Mouse (Mus musculus) heart, embryonic 14.5 days (tissue): ENCODE results near the gene Arhgef5. TPM values are rescaled to one million over a fixed set of nuclear protein-coding genes. Genes with fewer than 3 reads are reported as not detected.

ENCODE experiments used
- ATAC-seq: fragments of 200-750 bp; cut with Nextera tagmentation; 2 replicates; pipeline ENCODE4 v1.8.0; 2017; ENCODE audit warnings: low read depth, moderate TSS enrichment; ENCODE audit not compliant: insufficient number of reproducible peaks, insufficient read depth, low FRiP score
- H3K27ac ChIP-seq, 2 experiments: fragments of 200-500 bp in 1 of 2; fragments of 300-500 bp in 1 of 2; sonication (generic) in 1 of 2; replicated peaks in 1 of 2; 2 replicates each; pipeline ENCODE4 v1.5.1; 2012 to 2014; ENCODE audit warnings: low read depth in 2 of 2, low read length in 2 of 2, control low read depth in 1 of 2, mild to moderate bottlenecking in 1 of 2, mixed read lengths in 1 of 2; ENCODE audit not compliant: control insufficient read depth in 1 of 2, insufficient read depth in 1 of 2
- H3K27me3 ChIP-seq: fragments of 300-500 bp; sonication (generic); 2 replicates; pipeline ENCODE4 v1.6.1; 2014; ENCODE audit warnings: mild to moderate bottlenecking, low read length, control low read depth; ENCODE audit not compliant: control insufficient read depth, insufficient read depth
- H3K36me3 ChIP-seq: fragments of 300-500 bp; sonication (generic); 2 replicates; pipeline ENCODE4 v1.6.1; 2014; ENCODE audit warnings: mild to moderate bottlenecking, control low read depth, low read length, mixed read lengths; ENCODE audit not compliant: control insufficient read depth, insufficient read depth
- H3K4me1 ChIP-seq, 2 experiments: fragments of 200-500 bp in 1 of 2; fragments of 300-500 bp in 1 of 2; sonication (generic) in 1 of 2; 2 replicates each; pipeline ENCODE4 v1.6.1; 2012 to 2014; ENCODE audit warnings: low read length in 2 of 2, control low read depth in 1 of 2, mixed read lengths in 1 of 2; ENCODE audit not compliant: control insufficient read depth in 2 of 2, insufficient read depth in 2 of 2
- H3K4me2 ChIP-seq: fragments of 300-500 bp; sonication (generic); 2 replicates; pipeline ENCODE4 v1.6.1; 2014; ENCODE audit warnings: mild to moderate bottlenecking, low read length
- H3K4me3 ChIP-seq, 2 experiments: fragments of 200-500 bp in 1 of 2; fragments of 300-500 bp in 1 of 2; sonication (generic) in 1 of 2; 2 replicates each; pipeline ENCODE4 v1.5.1; 2012 to 2014; ENCODE audit warnings: low read length in 2 of 2, mild to moderate bottlenecking in 2 of 2, control low read depth in 1 of 2, low read depth in 1 of 2, moderate library complexity in 1 of 2; ENCODE audit not compliant: control insufficient read depth in 1 of 2, insufficient read depth in 1 of 2
- H3K9ac ChIP-seq: fragments of 300-500 bp; sonication (generic); 2 replicates; pipeline ENCODE4 v1.6.1; 2014; ENCODE audit warnings: mild to moderate bottlenecking, low read length
- H3K9me3 ChIP-seq: fragments of 300-500 bp; sonication (generic); 2 replicates; pipeline ENCODE4 v1.6.1; 2016; ENCODE audit warnings: low read length, control low read depth; ENCODE audit not compliant: control insufficient read depth
- WGBS: fragments of 180-500 bp; shearing (Covaris S2); extraction: QIAGEN DNeasy Blood & Tissue Kit; methylation state at CpG from one replicate; pipeline ENCODE4 v1.1.7; 2014; 5-methylcytosine and 5-hydroxymethylcytosine counted together
- polyA plus RNA-seq: library from polyadenylated mRNA; unstranded; fragments of >200 nt; fragmentation: Nextera tagmentation; extraction: Ambion mirVana; gene quantifications from 2 replicates; pipeline ENCODE4 v1.2.1, GENCODE M21; 2014

Gene Arhgef5
- polyA plus RNA-seq, 1 experiment from 2014 or later: 6.9 TPM

DNA sequence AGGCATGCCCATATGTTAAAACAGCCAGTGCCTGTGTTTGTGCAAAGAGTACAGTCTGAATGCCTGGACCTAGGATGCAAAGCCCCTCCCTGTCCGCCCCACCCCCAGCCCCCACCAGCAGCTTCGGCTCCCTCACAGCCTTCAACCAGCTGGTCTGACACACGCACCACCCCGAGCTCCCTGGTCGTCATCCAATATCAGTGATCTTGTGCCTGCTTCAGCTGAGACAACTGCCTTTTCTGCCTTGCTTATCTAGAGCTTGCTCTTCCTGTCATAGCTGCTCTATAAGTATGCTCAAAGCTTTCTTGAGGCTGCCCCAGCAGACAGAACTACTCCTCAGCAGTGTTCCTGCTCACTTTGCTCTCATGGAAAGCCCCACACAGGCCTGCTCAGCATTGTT lies 30.5 kb downstream of the Arhgef5 start:
- ATAC-seq: no peak; the same call in 1 of the 2 replicates

DNA sequence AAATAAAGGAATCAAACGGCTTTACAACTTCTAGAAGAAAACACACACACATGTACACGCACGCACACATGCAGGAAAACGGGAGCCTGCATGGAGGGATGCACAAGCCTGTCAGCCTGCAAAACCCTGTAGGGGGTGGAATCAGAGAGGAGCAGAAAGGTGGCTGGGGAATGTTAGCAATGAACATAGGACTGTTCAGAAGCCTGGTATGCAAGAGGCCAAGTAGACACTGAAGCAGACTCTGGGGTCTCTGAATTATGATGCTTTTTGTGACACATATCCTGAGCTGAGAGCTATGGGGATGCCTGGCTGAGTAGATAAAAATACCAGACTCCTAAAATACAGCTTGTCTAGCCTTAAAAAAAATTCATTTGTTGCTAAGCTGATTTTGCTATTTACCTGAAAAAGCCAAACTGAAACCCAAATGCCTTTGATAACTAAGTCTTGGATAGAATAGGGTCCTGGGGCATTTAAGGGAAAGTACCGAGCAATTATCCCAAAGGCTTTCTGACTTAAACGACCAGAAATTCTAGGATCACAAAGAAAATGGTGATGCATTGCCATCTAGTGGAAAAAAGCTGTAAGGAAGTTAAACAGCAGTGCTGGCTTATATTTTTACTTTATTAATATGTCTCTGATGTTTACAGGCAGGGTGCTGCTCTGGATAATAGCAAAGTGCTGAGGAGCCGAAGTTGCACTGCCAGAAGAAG lies 31.6 kb downstream of the Arhgef5 start:
- Histone ChIP-seq H3K4me2 (no peak overlapping the region), H3K27me3 (no peaks in the 10 kb centered on the region), H3K27ac (no peak overlapping the region), H3K4me1 (peaks cover 0 to 4% of the 10 kb centered on the region in 2 experiments; a peak in 1 of 4 replicates), H3K4me3 (no peak overlapping the region), H3K36me3 (no peaks in the 10 kb centered on the region), H3K9ac (no peak overlapping the region), H3K9me3 (no peaks in the 10 kb centered on the region)
- no peak for ATAC-seq
- WGBS: 35% methylated on average over 7 of the region's 7 CpGs

More for the DNA sequence above, 30.5 kb downstream of the Arhgef5 start:
- no peaks in the 10 kb centered on the region for H3K9me3 ChIP-seq
- 11% methylated on average over 5 of the region's 5 CpGs for WGBS
- H3K4me3 ChIP-seq: no peak overlapping the region
- H3K4me1 ChIP-seq: peaks cover 0 to 4% of the 10 kb centered on the region in 2 experiments; a peak in 1 of 4 replicates
- H3K4me2 ChIP-seq: no peak overlapping the region
- no peaks in the 10 kb centered on the region for H3K36me3 ChIP-seq
- no peaks in the 10 kb centered on the region for H3K27me3 ChIP-seq
- no peak overlapping the region for H3K9ac ChIP-seq
- no peak overlapping the region for H3K27ac ChIP-seq

DNA sequence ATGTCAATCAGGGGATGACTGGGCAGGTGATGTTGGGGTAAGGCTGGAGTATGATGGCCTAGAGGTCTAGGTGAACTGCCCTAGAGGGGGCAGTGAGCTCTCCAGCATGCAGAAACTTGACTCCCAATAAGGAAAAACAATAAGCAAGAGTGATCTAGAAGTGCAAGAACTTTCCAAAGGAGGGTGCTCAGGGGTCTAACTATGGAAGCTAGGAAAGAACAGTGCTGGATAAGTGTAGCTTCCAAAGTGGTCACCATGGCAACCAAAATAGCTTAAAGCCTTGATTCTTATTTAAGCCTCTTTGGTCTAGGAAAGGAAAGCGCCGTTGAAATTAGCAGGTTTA lies 32.1 kb downstream of the Arhgef5 start:
- ATAC-seq: no peak
- Histone ChIP-seq H3K4me1 (peaks cover 0 to 4% of the 10 kb centered on the region in 2 experiments; a peak in 1 of 4 replicates), H3K9ac (no peak overlapping the region), H3K36me3 (no peaks in the 10 kb centered on the region), H3K27ac (no peak overlapping the region), H3K9me3 (no peaks in the 10 kb centered on the region), H3K4me3 (no peak overlapping the region), H3K4me2 (0 out of 2 replicates have a peak overlapping the region, but pooled peaks have one; percentile 16), H3K27me3 (no peaks in the 10 kb centered on the region)
- 38% methylated on average over 2 of the region's 2 CpGs for WGBS

DNA sequence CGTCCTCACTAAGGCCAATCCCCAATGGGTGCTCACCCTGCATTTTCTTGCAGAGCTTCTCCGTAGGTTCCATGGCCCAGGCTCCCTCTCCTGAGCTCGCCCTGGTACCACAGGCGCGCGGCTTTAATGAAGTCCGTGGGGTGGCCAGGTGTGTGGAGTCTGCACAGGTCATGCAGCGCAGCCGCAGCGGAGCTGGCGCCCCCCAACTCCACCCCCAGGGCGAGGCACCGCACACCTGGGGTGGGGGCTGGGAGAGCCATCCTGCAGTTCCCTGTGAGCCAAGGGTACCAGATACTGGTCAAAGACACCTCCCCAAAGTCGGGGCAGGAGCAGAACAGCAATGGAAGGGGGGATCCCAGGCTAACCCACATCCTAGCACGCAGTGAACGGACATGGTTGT lies 44.1 kb downstream of the Arhgef5 start, which contains the start of gene Nobox:
Gene Nobox, minus strand, starts transcription at position 101 of the 400 bp plus-strand sequence.
- no peak within 1 kb of the TSS for H3K4me2 ChIP-seq
- no peak within 1 kb of the TSS for H3K4me3 ChIP-seq
- no peak for ATAC-seq
- H3K27ac ChIP-seq: no peak within 1 kb of the TSS
- H3K27me3 ChIP-seq: no peaks in the 10 kb centered on the region
- H3K4me1 ChIP-seq: no peaks in the 10 kb centered on the region
- 49% methylated on average over 16 of the region's 16 CpGs for WGBS
- no peak within 1 kb of the TSS for H3K9ac ChIP-seq
- no peaks in the 10 kb centered on the region for H3K9me3 ChIP-seq
- H3K36me3 ChIP-seq: no peaks in the 10 kb centered on the region

DNA sequence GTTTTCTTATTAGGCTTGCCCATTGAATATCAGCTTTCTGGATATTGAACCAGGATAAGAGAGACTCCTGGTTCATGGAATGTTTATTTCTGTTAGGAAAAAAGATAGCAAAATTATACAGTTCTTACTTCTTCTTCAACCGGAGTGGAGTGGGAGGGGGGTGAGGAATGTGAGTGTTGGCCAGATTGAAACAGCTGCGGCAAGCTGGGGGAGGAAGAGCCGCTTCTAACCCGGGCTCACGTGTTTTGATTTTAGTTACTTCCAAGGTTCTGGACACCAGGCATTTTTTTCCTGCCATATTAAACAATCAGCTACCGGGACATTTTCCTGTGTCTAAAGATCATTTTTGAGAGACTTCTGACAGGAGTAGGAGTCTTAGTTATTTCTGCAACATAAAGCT lies 44.7 kb downstream of the Arhgef5 start:
- ATAC-seq: no peak
- H3K4me1 ChIP-seq: no peaks in the 10 kb centered on the region
- H3K4me2 ChIP-seq: no peak overlapping the region
- no peak overlapping the region for H3K9ac ChIP-seq
- H3K27ac ChIP-seq: no peak overlapping the region
- H3K9me3 ChIP-seq: no peaks in the 10 kb centered on the region
- no peak overlapping the region for H3K4me3 ChIP-seq
- 48% methylated on average over 6 of the region's 6 CpGs for WGBS
- no peaks in the 10 kb centered on the region for H3K27me3 ChIP-seq
- H3K36me3 ChIP-seq: no peaks in the 10 kb centered on the region

DNA sequence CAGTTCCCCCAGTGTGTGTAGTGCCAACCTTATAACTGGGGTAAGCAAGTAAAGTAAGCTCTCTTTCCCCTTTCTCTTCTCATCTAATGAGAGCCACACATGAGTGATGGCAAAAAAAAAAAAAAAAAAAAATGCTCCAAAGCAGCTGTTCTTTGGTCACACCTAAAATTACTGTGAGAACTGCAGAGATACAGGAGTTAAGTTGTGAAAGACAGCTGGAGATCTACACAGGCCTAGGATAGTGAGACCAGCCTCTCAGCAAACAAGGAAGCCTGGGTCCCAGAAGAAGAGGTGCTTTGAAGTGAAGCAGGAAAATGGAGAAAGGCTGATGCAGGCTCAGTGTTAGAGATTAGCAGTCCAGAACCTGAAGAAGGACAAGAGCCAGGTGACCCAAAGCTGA lies 47.2 kb downstream of the Arhgef5 start:
- Histone ChIP-seq H3K27ac (no peak overlapping the region), H3K36me3 (no peaks in the 10 kb centered on the region)
- no peak for ATAC-seq

DNA sequence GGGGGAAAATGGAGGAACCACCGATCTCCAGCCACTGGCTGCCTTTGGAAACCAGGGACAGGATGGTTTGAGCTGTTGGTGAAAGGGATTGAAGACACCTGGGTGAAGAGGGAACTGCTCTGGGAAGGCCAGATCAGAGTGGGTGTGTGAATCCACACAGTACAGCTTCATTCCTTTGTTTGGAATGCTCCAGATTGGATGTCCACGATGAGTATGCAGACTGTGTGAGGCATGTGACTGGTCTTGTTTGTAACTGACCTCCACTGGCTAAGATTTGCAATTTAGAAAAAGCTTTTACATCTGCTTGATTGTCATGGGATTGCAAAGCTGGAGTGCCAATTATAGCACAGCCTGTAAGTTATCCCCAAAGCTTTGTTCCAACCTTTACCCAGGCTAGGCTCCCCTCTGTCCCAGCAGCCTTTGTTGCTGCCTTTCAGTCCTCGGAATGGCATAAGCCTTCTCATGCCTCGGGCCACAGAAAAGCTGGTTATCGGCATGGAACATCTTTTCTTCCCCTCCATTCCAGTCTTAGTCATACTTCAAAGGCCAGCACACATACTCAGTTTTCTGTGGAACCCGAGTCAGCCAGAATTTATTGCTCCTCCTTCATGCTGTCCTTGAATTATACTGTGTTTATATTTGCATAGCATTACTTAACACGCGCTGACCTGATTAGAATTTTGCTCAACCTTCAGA lies 47.7 kb downstream of the Arhgef5 start:
- Histone ChIP-seq H3K4me2 (no peak overlapping the region), H3K36me3 (no peaks in the 10 kb centered on the region), H3K9ac (no peak overlapping the region), H3K9me3 (no peaks in the 10 kb centered on the region), H3K4me1 (no peaks in the 10 kb centered on the region), H3K4me3 (no peak overlapping the region), H3K27ac (no peak overlapping the region), H3K27me3 (no peaks in the 10 kb centered on the region)
- 74% methylated on average over 8 of the region's 8 CpGs for WGBS
- ATAC-seq: no peak

More for the DNA sequence above, 47.2 kb downstream of the Arhgef5 start:
- H3K4me3 ChIP-seq: no peak overlapping the region
- H3K4me1 ChIP-seq: no peaks in the 10 kb centered on the region
- H3K4me2 ChIP-seq: no peak overlapping the region
- H3K27me3 ChIP-seq: no peaks in the 10 kb centered on the region
- no peak overlapping the region for H3K9ac ChIP-seq
- no peaks in the 10 kb centered on the region for H3K9me3 ChIP-seq
